Mouse (Mus musculus) heart, adult 2 months (tissue): ENCODE measurements around the gene Gps1. TPM values are rescaled to one million over a fixed set of nuclear protein-coding genes. Genes with fewer than 3 reads are reported as not detected.
"Not testable (repeated sequence)": the region's sequence is repeated elsewhere in the genome, so short reads cannot be mapped to it uniquely, and the experiment has no call there.

ENCODE experiments used
- DNase-seq, 2 experiments: peaks; one replicate each; pipeline ENCODE4 v3.0.0; 2021
- H3K27ac ChIP-seq: fragments of 200-600 bp; 2 replicates; pipeline ENCODE4 v1.8.1; 2022
- H3K27me3 ChIP-seq: fragments of 200-500 bp; 2 replicates; pipeline ENCODE4 v1.6.1; 2012; ENCODE audit warnings: mild to moderate bottlenecking, low read length, inconsistent platforms, mixed read lengths; ENCODE audit not compliant: control insufficient read depth, insufficient read depth
- H3K36me3 ChIP-seq: fragments of 200-500 bp; 2 replicates; pipeline ENCODE4 v1.6.1; 2012; ENCODE audit warnings: low read length, inconsistent platforms; ENCODE audit not compliant: control insufficient read depth, insufficient read depth
- H3K4me1 ChIP-seq: fragments of 200-500 bp; 2 replicates; pipeline ENCODE4 v1.6.1; 2011; ENCODE audit warnings: low read length; ENCODE audit not compliant: control insufficient read depth, insufficient read depth
- H3K4me3 ChIP-seq: fragments of 200-600 bp; 2 replicates; pipeline ENCODE4 v1.8.1; 2022
- H3K79me2 ChIP-seq: fragments of 200-500 bp; replicated peaks from 2 replicates; pipeline ENCODE4 v1.6.1; 2012; ENCODE audit warnings: mild to moderate bottlenecking, inconsistent platforms, low read length, moderate library complexity, mixed read lengths; ENCODE audit not compliant: control insufficient read depth, insufficient read depth
- H3K9ac ChIP-seq: fragments of 200-500 bp; 2 replicates; pipeline ENCODE4 v1.6.1; 2012; ENCODE audit warnings: low read depth, mild to moderate bottlenecking, control low read depth, inconsistent platforms, low read length, mixed read lengths
- CTCF ChIP-seq: fragments of 200-600 bp; IDR thresholded peaks from 2 replicates; pipeline ENCODE4 v1.8.1; 2022; ENCODE audit warnings: antibody characterized with exemption, mild to moderate bottlenecking, moderate library complexity
- EP300 ChIP-seq: fragments of 200-500 bp; IDR thresholded peaks from 2 replicates; pipeline ENCODE4 v1.6.1; 2011; ENCODE audit warnings: low read depth, low read length, control low read depth; ENCODE audit not compliant: insufficient read depth
- POLR2A ChIP-seq: fragments of 200-500 bp; IDR thresholded peaks from 2 replicates; pipeline ENCODE4 v1.6.1; 2011; ENCODE audit warnings: mild to moderate bottlenecking, low read depth, low read length, control low read depth; ENCODE audit not compliant: insufficient read depth
- WGBS: fragments of 180-500 bp; shearing (Covaris S2); methylation state at CpG from one replicate; pipeline ENCODE4 v1.1.7; 2018; 5-methylcytosine and 5-hydroxymethylcytosine counted together
- intact Hi-C: fragments of 180-260 bp; cut with DNase I; formaldehyde crosslinking; loops from one replicate; pipeline ENCODE4 v1.15.1; 2025
- polyA plus RNA-seq: library from polyadenylated mRNA; depleted of rRNA; stranded (reverse); fragments of >200 nt; gene quantifications from 2 replicates; pipeline ENCODE4 v1.2.3, GENCODE M21; 2012
- total RNA-seq, 2 experiments: library from RNA; stranded (reverse); gene quantifications; 2 replicates each; pipeline ENCODE4 v1.2.3; 2021

Gene Gps1
- total and polyA plus RNA-seq, 3 experiments = 54.4 to 85.9 (median 55.8) TPM

- Histone ChIP-seq H3K4me1 (peaks cover 7% of the 10 kb centered on the region), H3K27me3 (no peaks in the 10 kb centered on the region), H3K36me3 (peaks cover 3% of the 10 kb centered on the region; the same call in 1 of the 2 replicates), H3K27ac (no peak overlapping the region), H3K4me3 (no peak overlapping the region), H3K9ac (no peak overlapping the region), H3K79me2 (no peaks in the 10 kb centered on the region)
- intact Hi-C loops = loop anchor here (2.0 kb wide), 1 partner anchor 31 kb away; the partner anchor contains the start of gene Rac3
- WGBS = 63% methylated on average over 4 of the region's 4 CpGs
- TF ChIP-seq POLR2A (no peak), EP300 (no peak), CTCF (no peak)
- no peak for DNase-seq
Measured at GRCm38 (mm10) chr11:120751606-120752005, 32.5 kb upstream of the Gps1 start.

GRCm38 (mm10) chr11:120760236-120760635 is 23.8 kb upstream of the Gps1 start:
- intact Hi-C loops = no loop called here
- no peaks in the 10 kb centered on the region for H3K36me3 ChIP-seq
- no peaks in the 10 kb centered on the region for H3K27me3 ChIP-seq
- H3K9ac ChIP-seq = no peak overlapping the region
- no peaks in the 10 kb centered on the region for H3K4me1 ChIP-seq
- WGBS = 63% methylated on average over 9 of the region's 9 CpGs
- TF ChIP-seq POLR2A (no peak), EP300 (no peak), CTCF (no peak)
- no peak overlapping the region for H3K27ac ChIP-seq
- DNase-seq = no peak
- H3K4me3 ChIP-seq = no peak overlapping the region
- H3K79me2 ChIP-seq = no peaks in the 10 kb centered on the region

- Histone ChIP-seq H3K36me3 (no peaks in the 10 kb centered on the region), H3K4me1 (no peaks in the 10 kb centered on the region), H3K4me3 (no peak overlapping the region), H3K9ac (no peak overlapping the region), H3K79me2 (no peaks in the 10 kb centered on the region), H3K27ac (no peak overlapping the region), H3K27me3 (no peaks in the 10 kb centered on the region)
- 55% methylated on average over 14 of the region's 14 CpGs for WGBS
- TF ChIP-seq POLR2A = no peak
- no peak for TF ChIP-seq EP300
- TF ChIP-seq CTCF = no peak
- no peak for DNase-seq
- intact Hi-C loops = no loop called here
Measured at GRCm38 (mm10) chr11:120761811-120762671, 22.0 kb upstream of the Gps1 start.

GRCm38 (mm10) chr11:120762672-120763041 is 21.4 kb upstream of the Gps1 start, which contains the start of gene Hmga1b:
Gene Hmga1b, plus strand, starts transcription at chr11:120762794.
- H3K36me3 ChIP-seq, H3K4me1 ChIP-seq, H3K27ac ChIP-seq, intact Hi-C loops, H3K27me3 ChIP-seq, H3K9ac ChIP-seq, H3K4me3 ChIP-seq, DNase-seq, H3K79me2 ChIP-seq: not testable (repeated sequence)
- 8% methylated on average over 14 of the region's 14 CpGs for WGBS

- H3K9ac ChIP-seq, intact Hi-C loops, H3K79me2 ChIP-seq, H3K27ac ChIP-seq, H3K27me3 ChIP-seq, H3K4me3 ChIP-seq, DNase-seq, H3K4me1 ChIP-seq, H3K36me3 ChIP-seq: not testable (repeated sequence)
- 5% methylated on average over 9 of the region's 23 CpGs for WGBS
Measured at GRCm38 (mm10) chr11:120763121-120763999, 20.7 kb upstream of the Gps1 start.

- 46% methylated on average over 4 of the region's 7 CpGs for WGBS
- H3K4me1 ChIP-seq, intact Hi-C loops, H3K36me3 ChIP-seq, H3K27me3 ChIP-seq, H3K4me3 ChIP-seq, H3K27ac ChIP-seq, H3K79me2 ChIP-seq, DNase-seq, H3K9ac ChIP-seq: not testable (repeated sequence)
Measured at GRCm38 (mm10) chr11:120767023-120767422, 17.0 kb upstream of the Gps1 start.
